In the genomic region with DNA sequence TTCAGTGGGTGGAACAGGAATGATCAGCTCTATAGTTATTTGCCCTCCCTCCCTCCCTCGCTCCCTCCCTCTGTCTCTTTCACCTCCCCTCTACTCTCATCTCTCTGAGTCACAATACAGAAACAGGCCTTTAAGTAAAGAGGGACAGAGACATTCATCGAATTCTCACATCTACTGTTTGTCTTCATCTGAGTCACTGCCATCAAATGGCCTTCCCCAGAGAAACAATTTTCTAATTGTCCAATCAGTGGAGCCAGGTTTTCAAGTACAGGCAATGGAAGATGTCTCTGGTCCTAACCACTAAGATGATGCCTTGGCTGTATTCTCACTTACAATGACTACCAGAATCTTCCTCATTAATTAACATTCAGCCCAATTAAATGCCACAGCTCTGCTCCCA, we compare ENCODE assay signal across 27 mouse cellular contexts. TPM values are rescaled to one million over a fixed set of nuclear protein-coding genes. Genes with fewer than 3 reads are reported as not detected.
A peak's percentile ranks its signal among the peaks of the same experiment; 100 is the strongest.
DNase-seq lines count a peak whose midpoint lies in the region; ATAC-seq and TF ChIP-seq lines count a peak whose summit lies in the region.
"Had no signal": no experiment of that assay in that cellular context is flagged by ENCODE, and none has a peak within 500 bp of the region (broad histone marks: within the 10 kb centered on the region; RNA-seq: fewer than 3 reads in every experiment).

No protein-coding gene starts in this region.

- H3K27me3 ChIP-seq in midbrain, embryonic 11.5 days (ENCODE audit: control insufficient read depth, insufficient read depth, low read length), result no peaks in the 10 kb centered on the region
- H3K27me3 ChIP-seq in midbrain, embryonic 14.5 days (ENCODE audit: control insufficient read depth, insufficient read depth, low read length), result no peaks in the 10 kb centered on the region
- H3K27me3 ChIP-seq: CH12.LX; embryonic facial prominence, embryonic 13.5 days; embryonic facial prominence, embryonic 15.5 days; forebrain, embryonic 13.5 days; forebrain, embryonic 15.5 days; Patski had no signal

- no peak overlapping the region for H3K4me2 ChIP-seq in midbrain, embryonic 11.5 days
- H3K4me2 ChIP-seq in midbrain, embryonic 14.5 days (ENCODE audit: low read length), result no peak overlapping the region
- H3K4me2 ChIP-seq: embryonic facial prominence, embryonic 13.5 days; embryonic facial prominence, embryonic 15.5 days; forebrain, embryonic 13.5 days; forebrain, embryonic 15.5 days had no signal

- no peak for ATAC-seq in midbrain, embryonic 11.5 days (ENCODE audit: low FRiP score)
- ATAC-seq in midbrain, embryonic 14.5 days (ENCODE audit: low FRiP score, low TSS enrichment), result no peak
- ATAC-seq: activated CD4-positive, CD25-positive, alpha-beta regulatory T cell, adult 4 months; CD4-positive, CD25-positive, alpha-beta regulatory T cell, adult 4 months; forebrain, embryonic 13.5 days; forebrain, embryonic 15.5 days; forebrain, postnatal 0 days; Patski had no signal

- H3K4me1 ChIP-seq in midbrain, embryonic 11.5 days (ENCODE audit: control insufficient read depth, insufficient read depth, low read length), result no peaks in the 10 kb centered on the region
- H3K4me1 ChIP-seq in midbrain, embryonic 14.5 days (ENCODE audit: control insufficient read depth, insufficient read depth, low read length), result no peaks in the 10 kb centered on the region
- peaks cover 3% of the 10 kb centered on the region; the same call in 1 of the 2 replicates for H3K4me1 ChIP-seq in olfactory bulb, adult 2 months (ENCODE audit: control insufficient read depth, insufficient read depth, low read length)
- H3K4me1 ChIP-seq: forebrain, embryonic 15.5 days had no signal

- TF ChIP-seq POLR2A in olfactory bulb, adult 2 months (IDR thresholded peaks at IDR 0.05; ENCODE audit: insufficient read depth, low read depth, low read length), result no peak

- DNase-seq in midbrain, embryonic 11.5 days (ENCODE audit: low spot score, missing footprints), result peak; percentile 39
- DNase-seq in midbrain, embryonic 14.5 days, result no peak
- DNase-seq in brain, adult 2 months (ENCODE audit: low read depth, low spot score), result peak; percentile 48
- no peak for DNase-seq in gastrocnemius, adult 18-20 months (ENCODE audit: low spot score)
- DNase-seq in urinary bladder, adult 18-20 months (ENCODE audit: low spot score in 2 of 2), result no peak
- DNase-seq: adrenal gland, adult 8-10 months; adrenal gland, postnatal 14 days; adrenal gland, postnatal 36 days; B cell, adult 2 months; cerebellum, adult 11 months; cerebellum, adult 18-20 months; cerebellum, adult 8-10 months; cerebellum, adult 9-11 months; cerebellum, postnatal 14 days; cerebellum, postnatal 36 days; embryo, embryonic 11 days; forebrain, postnatal 0 days had no signal

- H3K9me3 ChIP-seq in midbrain, embryonic 11.5 days (ENCODE audit: control insufficient read depth, low read length), result no peaks in the 10 kb centered on the region
- no peaks in the 10 kb centered on the region for H3K9me3 ChIP-seq in midbrain, embryonic 14.5 days (ENCODE audit: control insufficient read depth, low read length)
- H3K9me3 ChIP-seq: embryonic facial prominence, embryonic 13.5 days; embryonic facial prominence, embryonic 15.5 days; forebrain, embryonic 15.5 days had no signal

- H3K27ac ChIP-seq in midbrain, embryonic 11.5 days (ENCODE audit: low read depth, low read length), result no peak overlapping the region
- H3K27ac ChIP-seq in midbrain, embryonic 14.5 days (replicated peaks; ENCODE audit: low read depth, low read length), result no peak overlapping the region
- 0 out of 2 replicates have a peak overlapping the region, but pooled peaks have one; percentile 26 for H3K27ac ChIP-seq in olfactory bulb, adult 2 months (ENCODE audit: insufficient read depth, low read depth, low read length)
- H3K27ac ChIP-seq: embryonic facial prominence, embryonic 13.5 days; embryonic facial prominence, embryonic 15.5 days; forebrain, embryonic 13.5 days; forebrain, embryonic 15.5 days had no signal

- no peak overlapping the region for H3K4me3 ChIP-seq in midbrain, embryonic 11.5 days (ENCODE audit: low read depth, low read length)
- no peak overlapping the region for H3K4me3 ChIP-seq in midbrain, embryonic 14.5 days (replicated peaks; ENCODE audit: low read depth, low read length)
- H3K4me3 ChIP-seq in olfactory bulb, adult 2 months (ENCODE audit: insufficient read depth, low read depth, low read length), result no peak overlapping the region
- H3K4me3 ChIP-seq: embryonic facial prominence, embryonic 13.5 days; embryonic facial prominence, embryonic 15.5 days; forebrain, embryonic 13.5 days; forebrain, embryonic 15.5 days had no signal

- H3K9ac ChIP-seq in midbrain, embryonic 11.5 days (ENCODE audit: low read length), result no peak overlapping the region
- H3K9ac ChIP-seq in midbrain, embryonic 14.5 days (replicated peaks; ENCODE audit: low read length), result no peak overlapping the region
- H3K9ac ChIP-seq: embryonic facial prominence, embryonic 13.5 days; embryonic facial prominence, embryonic 15.5 days; forebrain, embryonic 13.5 days; forebrain, embryonic 15.5 days; forebrain, postnatal 0 days had no signal

- no peak for TF ChIP-seq CTCF in olfactory bulb, adult 2 months (IDR thresholded peaks at IDR 0.05; ENCODE audit: insufficient read depth, low read depth, low read length)

- no peaks in the 10 kb centered on the region for H3K36me3 ChIP-seq in midbrain, embryonic 11.5 days (ENCODE audit: control insufficient read depth, insufficient read depth, low read length)
- H3K36me3 ChIP-seq in midbrain, embryonic 14.5 days (ENCODE audit: control insufficient read depth, insufficient read depth, low read length), result no peaks in the 10 kb centered on the region
- H3K36me3 ChIP-seq: forebrain, embryonic 15.5 days; G1E had no signal

- 82% methylated on average over 2 of the region's 2 CpGs for WGBS in midbrain, embryonic 11.5 days
- WGBS in midbrain, embryonic 14.5 days, result 85% methylated on average over 2 of the region's 2 CpGs
- 40% methylated on average over 2 of the region's 2 CpGs for WGBS in olfactory bulb, adult 2 months

RNA-seq across cellular contexts. Expression of a gene that starts 5.8 kb away (rescaled TPM):
- 15.4 and 18.1 TPM in 2 replicates for polyA plus RNA-seq in midbrain, embryonic 11.5 days (2014; fragmentation: Nextera tagmentation; extraction: Ambion mirVana)
- 4.1 and 9.0 TPM in 2 replicates for polyA plus RNA-seq in midbrain, embryonic 14.5 days (2014; fragmentation: Nextera tagmentation; extraction: Ambion mirVana)
- polyA plus RNA-seq in olfactory bulb, adult 2 months (2012; ENCODE audit: insufficient read depth, insufficient read length, low replicate concordance, missing spikeins), result not detected in 2 replicates
- total RNA-seq in gastrocnemius, adult 18-20 months (2021), result 1 to 10 TPM; 1.8 to 2.7 TPM
- total RNA-seq: CH12.LX had no signal
- polyA plus RNA-seq: activated CD4-positive, CD25-positive, alpha-beta regulatory T cell, adult 4 months; G1E had no signal

Comparison
In these comparisons a context has a peak if more than half of its experiments do, and no peak if none do; other contexts are left out.
1. DNase-seq: peak in midbrain, embryonic 11.5 days (single experiment) and brain, adult 2 months (single experiment); none in midbrain, embryonic 14.5 days (single experiment), gastrocnemius, adult 18-20 months (single experiment) and urinary bladder, adult 18-20 months (0 of 2).